Mouse (Mus musculus): ENCODE results near the gene Gal3st4.

The Gal3st4 gene

GRCm38 (mm10) chr5:138272409-138272923 is at the start of gene Gal3st4:
TSS of gene Gal3st4 (minus strand) at chr5:138272840.
- DNase-seq (ENCODE audit: low spot score): no peak

GRCm38 (mm10) chr5:138312795-138313194 is 40.2 kb upstream of the Gal3st4 start:
- no peak for DNase-seq (ENCODE audit: low spot score)

- DNase-seq (ENCODE audit: low spot score): no peak
Observed at GRCm38 (mm10) chr5:138299613-138300012, 27.0 kb upstream of the Gal3st4 start.

- no peak for DNase-seq (ENCODE audit: low spot score)
Observed at GRCm38 (mm10) chr5:138294158-138294557, 21.5 kb upstream of the Gal3st4 start.

GRCm38 (mm10) chr5:138291638-138292037 is 19.0 kb upstream of the Gal3st4 start:
- no peak for DNase-seq (ENCODE audit: low spot score)

GRCm38 (mm10) chr5:138287861-138288260 is 15.2 kb upstream of the Gal3st4 start:
- DNase-seq (ENCODE audit: low spot score): no peak

- no peak for DNase-seq (ENCODE audit: low spot score)
Observed at GRCm38 (mm10) chr5:138283540-138283939, 10.9 kb upstream of the Gal3st4 start.

- no peak for DNase-seq (ENCODE audit: low spot score)
Observed at GRCm38 (mm10) chr5:138281798-138282197, 9.2 kb upstream of the Gal3st4 start.

GRCm38 (mm10) chr5:138280829-138281228 is 8.2 kb upstream of the Gal3st4 start:
- no peak for DNase-seq (ENCODE audit: low spot score)

GRCm38 (mm10) chr5:138280425-138280768 is 7.8 kb upstream of the Gal3st4 start:
- no peak for DNase-seq (ENCODE audit: low spot score)

GRCm38 (mm10) chr5:138279585-138280424 is 7.2 kb upstream of the Gal3st4 start, which contains the start of the genes Gm43720, Gpc2 and Stag3:
TSS of gene Gm43720 (minus strand) at chr5:138279958.
TSS of gene Gpc2 (minus strand) at chr5:138280005.
TSS of gene Stag3 (plus strand) at chr5:138280240.
- DNase-seq (ENCODE audit: low spot score): no peak

- DNase-seq (ENCODE audit: low spot score): no peak
Observed at GRCm38 (mm10) chr5:138277994-138278393, 5.4 kb upstream of the Gal3st4 start.

GRCm38 (mm10) chr5:138275216-138276050 is 2.8 kb upstream of the Gal3st4 start:
- no peak for DNase-seq (ENCODE audit: low spot score)

GRCm38 (mm10) chr5:138274186-138274585 is 1.5 kb upstream of the Gal3st4 start:
- DNase-seq (ENCODE audit: low spot score): no peak

- no peak for DNase-seq (ENCODE audit: low spot score)
Observed at GRCm38 (mm10) chr5:138271232-138271631, 1.4 kb downstream of the Gal3st4 start.

GRCm38 (mm10) chr5:138268980-138269379 is 3.7 kb downstream of the Gal3st4 start:
- DNase-seq (ENCODE audit: low spot score): no peak

GRCm38 (mm10) chr5:138267114-138267513 is 5.5 kb downstream of the Gal3st4 start:
- DNase-seq (ENCODE audit: low spot score): no peak

GRCm38 (mm10) chr5:138265712-138266111 is 6.9 kb downstream of the Gal3st4 start:
- DNase-seq (ENCODE audit: low spot score): no peak

- DNase-seq (ENCODE audit: low spot score): no peak
Observed at GRCm38 (mm10) chr5:138264207-138264578, 8.4 kb downstream of the Gal3st4 start.

- peak; percentile 86 for DNase-seq (ENCODE audit: low spot score)
Observed at GRCm38 (mm10) chr5:138263260-138264206, 9.1 kb downstream of the Gal3st4 start, which contains the start of gene BC037034. TSS of gene BC037034 (minus strand) at chr5:138264033.

- no peak for DNase-seq (ENCODE audit: low spot score)
Observed at GRCm38 (mm10) chr5:138262582-138263240, 9.9 kb downstream of the Gal3st4 start.

All from left cerebral cortex, adult 11 months (tissue).